Mouse (Mus musculus) liver, adult 2 months (tissue): ENCODE measurements at regions not wholly inside any gene's neighbourhood (a gene's known extent, or its start where the extent isn't known, plus 50 kb on each side); places are given as distances from the start of the nearest gene placed in this dataset.

Source experiments
- CTCF ChIP-seq: fragments of 200-500 bp; IDR thresholded peaks from 2 replicates; pipeline ENCODE4 v1.5.1; 2011; ENCODE audit warnings: low read depth, low read length, control low read depth
- POLR2A ChIP-seq: fragments of 200-500 bp; IDR thresholded peaks from 2 replicates; pipeline ENCODE4 v1.6.1; 2011; ENCODE audit warnings: low read length, control low read depth; ENCODE audit not compliant: insufficient read depth; ENCODE audit errors: extremely low read depth

GRCm38 (mm10) chr2:138806196-138806595 lies 549.8 kb downstream of the Btbd3 start:
- no peak for TF ChIP-seq POLR2A
- no peak for TF ChIP-seq CTCF
